Mouse (Mus musculus) kidney, adult 2 months (tissue): ENCODE data around the gene Ptpre. TPM values are rescaled to one million over a fixed set of nuclear protein-coding genes. Genes with fewer than 3 reads are reported as not detected.

Source experiments
- DNase-seq: peaks from one replicate; pipeline ENCODE4 v3.0.0; 2021
- H3K27ac ChIP-seq: fragments of 200-500 bp; 2 replicates; pipeline ENCODE4 v1.5.1; 2012; ENCODE audit warnings: low read depth, low read length, control low read depth, inconsistent platforms; ENCODE audit not compliant: insufficient read depth
- H3K27me3 ChIP-seq: fragments of 200-500 bp; replicated peaks from 2 replicates; pipeline ENCODE4 v1.6.1; 2012; ENCODE audit warnings: mild to moderate bottlenecking, moderate library complexity, low read length, inconsistent platforms; ENCODE audit not compliant: control insufficient read depth, insufficient read depth
- H3K36me3 ChIP-seq: fragments of 200-500 bp; 2 replicates; pipeline ENCODE4 v1.6.1; 2012; ENCODE audit warnings: mild to moderate bottlenecking, moderate library complexity, low read length, inconsistent platforms; ENCODE audit not compliant: control insufficient read depth, insufficient read depth
- H3K4me1 ChIP-seq: fragments of 200-500 bp; 2 replicates; pipeline ENCODE4 v1.6.1; 2011; ENCODE audit warnings: low read length; ENCODE audit not compliant: control insufficient read depth, insufficient read depth
- H3K4me3 ChIP-seq: fragments of 200-500 bp; 2 replicates; pipeline ENCODE4 v1.5.1; 2011; ENCODE audit warnings: mild to moderate bottlenecking, low read depth, low read length, control low read depth; ENCODE audit not compliant: insufficient read depth
- CTCF ChIP-seq: fragments of 200-500 bp; conservative IDR thresholded peaks from 2 replicates; pipeline ENCODE4 v1.5.1; 2011; ENCODE audit warnings: low read depth, mild to moderate bottlenecking, control low read depth, low read length, moderate library complexity, mixed read lengths; ENCODE audit not compliant: insufficient read depth, insufficient read length
- POLR2A ChIP-seq: fragments of 200-500 bp; IDR thresholded peaks from one replicate; pipeline ENCODE4 v1.6.1; 2011; ENCODE audit warnings: low read depth, low read length, control low read depth
- WGBS: fragments of 180-500 bp; shearing (Covaris S2); methylation state at CpG from one replicate; pipeline ENCODE4 v1.1.7; 2018; 5-methylcytosine and 5-hydroxymethylcytosine counted together
- polyA plus RNA-seq: library from polyadenylated mRNA; depleted of rRNA; stranded (reverse); fragments of >200 nt; gene quantifications from 2 replicates; pipeline ENCODE4 v1.2.3, GENCODE M21; 2012

Ptpre gene
- polyA plus RNA-seq, 1 experiment, result 2.5 TPM

DNA sequence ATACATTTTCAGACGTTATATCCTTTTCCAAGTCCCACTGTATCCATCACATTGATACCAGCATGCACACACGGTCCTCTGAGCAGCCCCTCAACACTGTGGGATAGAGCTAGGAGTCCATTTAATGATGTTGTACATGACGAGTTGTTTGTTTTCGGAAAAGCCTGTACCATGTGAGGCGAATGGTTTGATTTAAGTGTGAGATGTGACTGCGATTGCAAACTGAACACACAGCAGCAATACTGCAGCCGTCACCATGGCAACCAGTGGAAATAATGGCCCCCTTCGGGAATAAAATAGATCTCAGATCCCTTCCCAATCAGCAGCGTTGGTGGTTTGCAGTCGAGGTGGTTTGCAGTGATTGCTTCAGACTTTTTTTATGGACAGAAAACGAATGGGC, 80.5 kb downstream of the Ptpre start:
- 83% methylated on average over 11 of the region's 11 CpGs for WGBS
- no peak for TF ChIP-seq CTCF
- no peak for TF ChIP-seq POLR2A
- H3K27ac ChIP-seq, result no peak overlapping the region
- H3K36me3 ChIP-seq, result no peaks in the 10 kb centered on the region
- no peaks in the 10 kb centered on the region for H3K4me1 ChIP-seq
- no peaks in the 10 kb centered on the region for H3K27me3 ChIP-seq
- H3K4me3 ChIP-seq, result no peak overlapping the region
- DNase-seq, result no peak

DNA sequence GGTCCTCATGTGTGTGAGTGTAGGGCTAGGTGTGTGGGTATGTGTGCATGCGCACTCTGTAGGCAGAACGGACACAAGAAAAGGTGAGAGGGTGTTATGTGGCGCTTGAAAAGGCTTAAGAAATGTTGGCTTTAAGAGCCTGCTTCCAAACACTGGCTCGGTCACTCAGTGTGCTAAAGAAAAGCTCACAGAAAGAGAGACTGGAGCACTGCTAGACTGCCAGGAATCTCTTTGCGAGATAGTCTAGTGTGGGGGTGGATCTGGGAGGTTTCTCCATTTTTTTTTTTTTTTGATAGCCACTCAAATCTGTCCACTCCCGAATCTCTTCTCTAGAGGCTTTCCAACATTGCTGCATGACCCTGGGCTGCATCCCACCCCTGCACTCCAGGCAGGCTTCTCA, 84.4 kb downstream of the Ptpre start:
- WGBS, result 73% methylated on average over 6 of the region's 6 CpGs
- no peak overlapping the region for H3K27ac ChIP-seq
- TF ChIP-seq CTCF, result no peak
- no peak for TF ChIP-seq POLR2A
- H3K27me3 ChIP-seq, result no peaks in the 10 kb centered on the region
- H3K36me3 ChIP-seq, result no peaks in the 10 kb centered on the region
- H3K4me1 ChIP-seq, result no peaks in the 10 kb centered on the region
- DNase-seq, result no peak
- H3K4me3 ChIP-seq, result no peak overlapping the region

DNA sequence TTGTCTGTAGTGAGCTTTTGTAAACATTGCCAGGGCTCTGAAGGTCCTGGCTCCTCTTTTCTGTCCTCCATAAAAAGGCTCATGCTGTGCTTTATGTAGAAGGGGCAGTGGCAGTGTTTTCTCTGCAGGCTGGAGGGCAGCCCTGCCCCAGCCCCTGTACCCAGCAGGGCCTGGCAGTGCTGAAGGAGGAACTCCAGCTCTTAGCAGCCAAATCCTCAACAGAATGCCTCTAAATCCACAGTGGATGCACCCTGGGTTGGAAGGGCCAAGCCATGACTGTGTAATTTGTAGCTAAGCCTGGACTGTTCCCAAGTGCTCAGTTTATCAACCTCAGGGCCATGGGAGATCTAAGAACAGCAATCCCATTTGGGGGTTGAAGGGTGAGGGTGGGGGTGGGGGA, 85.0 kb downstream of the Ptpre start:
- TF ChIP-seq POLR2A (no peak), CTCF (no peak)
- no peaks in the 10 kb centered on the region for H3K4me1 ChIP-seq
- H3K27me3 ChIP-seq, result no peaks in the 10 kb centered on the region
- DNase-seq, result no peak
- no peak overlapping the region for H3K27ac ChIP-seq
- no peak overlapping the region for H3K4me3 ChIP-seq
- H3K36me3 ChIP-seq, result no peaks in the 10 kb centered on the region

DNA sequence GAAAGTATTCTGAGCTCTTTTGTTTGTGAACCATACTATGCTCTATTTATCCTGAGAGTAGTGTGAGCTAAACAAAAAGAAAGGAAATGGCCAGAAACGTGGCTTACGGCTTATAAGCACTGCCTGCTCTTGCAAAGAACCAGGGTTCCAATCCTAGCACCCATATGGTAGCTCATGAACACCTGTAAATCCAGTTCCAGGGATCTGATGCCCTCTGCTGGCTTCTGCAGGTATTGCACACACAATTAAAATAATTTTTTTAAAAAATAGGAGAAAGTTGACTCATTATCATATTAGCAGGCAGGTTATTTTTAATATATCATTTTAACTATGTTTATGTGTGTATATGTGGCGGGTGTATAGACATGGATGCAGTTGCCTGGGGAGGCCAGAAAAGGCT, 87.6 kb downstream of the Ptpre start:
- Histone ChIP-seq H3K27ac (no peak overlapping the region), H3K36me3 (no peaks in the 10 kb centered on the region), H3K4me1 (no peaks in the 10 kb centered on the region), H3K27me3 (no peaks in the 10 kb centered on the region), H3K4me3 (no peak overlapping the region)
- DNase-seq, result peak; percentile 19
- TF ChIP-seq CTCF (peak; percentile 50), POLR2A (no peak)
- WGBS, result 81% methylated on average over 3 of the region's 3 CpGs

DNA sequence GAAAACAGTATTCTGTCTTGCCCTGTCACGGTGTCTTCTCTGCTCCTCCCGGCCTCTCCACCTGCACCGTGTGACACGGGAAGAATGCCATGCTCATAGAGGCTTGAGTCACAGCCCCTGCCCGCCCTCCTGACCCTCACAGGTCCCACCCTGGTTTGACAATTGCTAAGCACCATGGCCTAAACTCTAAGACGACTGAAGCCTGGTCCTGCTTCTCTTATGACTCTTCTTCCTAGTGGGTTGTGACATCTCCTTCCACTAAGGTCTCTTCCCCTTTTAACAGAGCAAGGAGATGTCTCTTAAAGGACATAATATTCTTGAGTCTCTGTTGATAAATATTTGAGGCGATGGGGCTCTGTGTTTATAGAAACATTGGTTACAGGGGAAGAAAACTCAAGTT, 91.1 kb downstream of the Ptpre start:
- 83% methylated on average over 7 of the region's 7 CpGs for WGBS
- H3K36me3 ChIP-seq, result no peaks in the 10 kb centered on the region
- no peak overlapping the region for H3K4me3 ChIP-seq
- no peak for DNase-seq
- no peaks in the 10 kb centered on the region for H3K4me1 ChIP-seq
- no peak for TF ChIP-seq CTCF
- no peak for TF ChIP-seq POLR2A
- no peak overlapping the region for H3K27ac ChIP-seq
- H3K27me3 ChIP-seq, result no peaks in the 10 kb centered on the region

DNA sequence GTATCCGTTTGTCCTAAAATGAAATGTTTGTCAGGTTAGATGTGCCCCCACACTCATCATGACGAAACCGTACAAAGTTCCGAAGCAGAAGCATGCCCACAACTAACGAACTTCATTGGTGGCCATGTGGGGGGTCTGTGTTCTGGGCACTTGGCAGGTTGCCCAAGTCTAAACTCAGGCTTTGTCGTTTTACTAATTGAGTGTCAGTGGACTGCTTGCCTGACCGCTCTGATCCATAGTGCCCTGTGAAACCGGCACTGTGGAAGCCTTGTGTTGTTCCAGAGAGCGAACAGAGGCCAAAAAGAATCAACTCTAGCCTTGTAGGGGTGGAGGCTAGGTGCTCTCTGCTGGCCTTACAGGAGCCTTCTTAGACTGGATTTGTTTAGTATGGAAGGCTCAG, 91.7 kb downstream of the Ptpre start:
- no peak overlapping the region for H3K4me3 ChIP-seq
- no peak for DNase-seq
- no peak overlapping the region for H3K27ac ChIP-seq
- H3K27me3 ChIP-seq, result no peaks in the 10 kb centered on the region
- 56% methylated on average over 9 of the region's 9 CpGs for WGBS
- TF ChIP-seq POLR2A, result no peak
- no peak for TF ChIP-seq CTCF
- H3K36me3 ChIP-seq, result no peaks in the 10 kb centered on the region
- H3K4me1 ChIP-seq, result no peaks in the 10 kb centered on the region

DNA sequence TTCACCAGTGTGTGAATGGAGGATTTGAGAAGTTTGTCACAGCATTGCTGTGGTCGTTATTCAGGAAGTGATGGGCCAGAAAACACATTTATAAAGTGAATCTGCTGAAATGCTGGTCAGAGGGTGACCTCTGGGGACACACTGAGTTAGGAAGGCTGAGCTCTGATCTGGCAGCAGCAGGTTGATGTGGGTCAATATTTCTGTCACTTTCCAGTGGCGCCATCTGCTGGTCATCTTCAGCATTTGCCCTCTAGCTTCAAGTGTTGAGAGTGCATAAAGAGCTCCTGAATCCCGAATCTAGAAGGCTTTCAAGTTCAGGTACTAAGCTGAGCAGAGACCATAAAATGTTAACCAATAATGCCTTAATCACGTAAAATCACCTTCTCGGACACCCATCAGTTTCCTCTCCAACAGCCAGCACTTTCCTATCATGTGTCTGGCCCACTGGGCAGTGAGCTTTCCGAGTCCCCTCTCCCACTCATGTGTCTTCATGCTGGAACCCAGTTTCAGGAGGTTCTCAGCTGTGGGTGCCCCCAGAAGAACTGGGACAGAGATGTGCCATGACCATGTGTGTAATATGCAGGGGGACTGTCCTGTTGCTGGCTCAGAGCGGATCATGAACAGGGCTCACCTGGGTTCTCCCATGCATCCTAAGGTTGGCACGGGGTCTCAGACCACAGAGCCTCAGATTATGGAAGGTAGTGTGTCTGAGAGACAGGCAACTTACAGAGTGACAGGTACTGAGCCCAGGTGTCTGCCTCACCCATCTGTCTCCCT, 94.7 kb downstream of the Ptpre start:
- DNase-seq, result peak; percentile 80
- 51% methylated on average over 8 of the region's 8 CpGs for WGBS
- H3K27ac ChIP-seq, result no peak overlapping the region
- H3K4me1 ChIP-seq, result no peaks in the 10 kb centered on the region
- H3K4me3 ChIP-seq, result no peak overlapping the region
- no peaks in the 10 kb centered on the region for H3K27me3 ChIP-seq
- H3K36me3 ChIP-seq, result no peaks in the 10 kb centered on the region
- TF ChIP-seq CTCF (peak; percentile 94), POLR2A (no peak)
